Mouse (Mus musculus) C2C12 (cell line): ENCODE results near the gene Atg4b. TPM values are rescaled to one million over a fixed set of nuclear protein-coding genes. Genes with fewer than 3 reads are reported as not detected.
A peak's percentile ranks its signal among the peaks of the same experiment; 100 is the strongest.

Experiments
- H3K27me3 ChIP-seq: one replicate; pipeline ENCODE4 v1.6.1; 2011; ENCODE audit not compliant: control insufficient read depth, insufficient read depth, insufficient read length
- H3K36me3 ChIP-seq: one replicate; pipeline ENCODE4 v1.6.1; 2011; ENCODE audit not compliant: control insufficient read depth, insufficient read depth
- H3K4me3 ChIP-seq: one replicate; pipeline ENCODE4 v1.5.1; 2011; ENCODE audit warnings: mild to moderate bottlenecking, control low read depth; ENCODE audit not compliant: poor library complexity, insufficient read depth, severe bottlenecking
- H3K79me2 ChIP-seq: one replicate; pipeline ENCODE4 v1.6.1; 2011; ENCODE audit not compliant: control insufficient read depth, insufficient read depth
- H3K79me3 ChIP-seq: one replicate; pipeline ENCODE4 v1.6.1; 2011; ENCODE audit warnings: low read depth, control low read depth
- H3ac ChIP-seq: one replicate; pipeline ENCODE3; 2011; ENCODE audit warnings: low read depth; ENCODE audit not compliant: control insufficient read depth, insufficient read length
- CEBPB ChIP-seq: IDR thresholded peaks from one replicate; pipeline ENCODE4 v1.6.1; 2011; ENCODE audit warnings: low read depth, mild to moderate bottlenecking, control low read depth, moderate library complexity
- CTCF ChIP-seq: IDR thresholded peaks from one replicate; pipeline ENCODE4 v1.5.1; 2011; ENCODE audit not compliant: control insufficient read depth, insufficient read depth, insufficient read length
- FOSL1 ChIP-seq: IDR thresholded peaks from one replicate; pipeline ENCODE4 v1.8.0; 2011; ENCODE audit warnings: mild to moderate bottlenecking, low read length; ENCODE audit not compliant: poor library complexity, insufficient read depth, severe bottlenecking
- MAX ChIP-seq: IDR thresholded peaks from one replicate; pipeline ENCODE4 v1.6.1; 2011; ENCODE audit warnings: mild to moderate bottlenecking, control low read depth
- MYOD1 ChIP-seq: IDR thresholded peaks from one replicate; pipeline ENCODE4 v1.6.1; 2011; ENCODE audit warnings: low read depth; ENCODE audit not compliant: control insufficient read depth, insufficient read length
- MYOG ChIP-seq: IDR thresholded peaks from one replicate; pipeline ENCODE4 v1.6.1; 2011; ENCODE audit not compliant: control insufficient read depth, insufficient read length; ENCODE audit errors: extremely low read depth
- USF1 ChIP-seq: IDR thresholded peaks from one replicate; pipeline ENCODE4 v1.6.1; 2011; ENCODE audit warnings: low read depth, mild to moderate bottlenecking, control low read depth, moderate library complexity
- polyA plus RNA-seq: library from polyadenylated mRNA; unstranded; fragments of >200 nt; fragmentation: generic; extraction: Trizol; gene quantifications from one replicate; pipeline ENCODE4 v1.2.1, GENCODE M21; 2012; ENCODE audit warnings: missing spikeins

Gene Atg4b
- polyA plus RNA-seq, 1 experiment = 43.4 TPM

- peaks cover 76% of the 10 kb centered on the region for H3K79me2 ChIP-seq
- no peak overlapping the region for H3K4me3 ChIP-seq
- H3K36me3 ChIP-seq = peaks cover 31% of the 10 kb centered on the region
- H3K79me3 ChIP-seq = peaks cover 22% of the 10 kb centered on the region
- H3K27me3 ChIP-seq = no peaks in the 10 kb centered on the region
- no peak overlapping the region for H3ac ChIP-seq
- TF ChIP-seq CEBPB (no peak), USF1 (no peak), MAX (no peak), FOSL1 (no peak), MYOG (no peak), MYOD1 (no peak), CTCF (no peak)
Observed at GRCm38 (mm10) chr1:93746179-93746578, 5.1 kb upstream of the Atg4b start.

- Histone ChIP-seq H3ac (no peak overlapping the region), H3K79me3 (peaks cover 28% of the 10 kb centered on the region), H3K36me3 (peaks cover 31% of the 10 kb centered on the region), H3K4me3 (no peak overlapping the region), H3K27me3 (no peaks in the 10 kb centered on the region), H3K79me2 (peaks cover 79% of the 10 kb centered on the region)
- no peak for TF ChIP-seq CTCF
- no peak for TF ChIP-seq USF1
- TF ChIP-seq MYOD1 = no peak
- peak; percentile 8 for TF ChIP-seq CEBPB
- TF ChIP-seq FOSL1 = no peak
Observed at GRCm38 (mm10) chr1:93748539-93748938, 2.8 kb upstream of the Atg4b start.

DNA sequence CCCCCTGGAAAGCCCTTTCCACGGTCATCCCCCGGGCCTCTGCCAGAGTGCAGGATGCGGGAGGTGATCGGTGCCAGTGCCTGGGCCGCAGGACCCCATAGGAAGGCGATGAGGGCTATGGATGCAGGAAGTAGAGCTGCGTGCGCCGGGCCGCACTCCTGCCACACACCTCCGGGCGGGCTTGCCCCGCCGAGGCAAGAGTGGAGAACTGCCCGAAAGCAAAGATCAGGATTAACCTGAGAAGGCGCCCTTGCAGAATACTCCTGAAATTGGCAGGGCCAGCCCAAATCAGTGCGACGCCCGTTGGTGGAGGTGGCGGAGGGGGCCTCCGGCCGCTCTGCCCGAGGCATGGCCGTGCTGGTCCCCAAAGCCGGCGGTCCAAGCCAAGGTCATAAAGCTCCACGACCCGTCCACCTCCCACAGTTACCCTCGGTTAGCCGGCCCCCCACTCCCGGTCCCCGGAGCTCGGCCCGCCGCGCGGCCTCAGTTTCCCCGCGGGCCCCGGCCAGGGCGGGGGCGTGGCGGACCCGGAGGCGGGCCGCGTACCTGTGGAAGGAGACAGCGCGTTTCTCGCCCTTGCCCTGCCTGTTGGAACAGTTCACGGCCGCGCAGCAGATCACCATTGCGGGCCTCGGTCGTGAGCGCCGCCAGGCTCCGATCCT, 2.7 kb downstream of the Atg4b start:
- Histone ChIP-seq H3K36me3 (peaks cover 12% of the 10 kb centered on the region), H3ac (peak overlapping the region; percentile 76), H3K79me2 (peaks cover 92% of the 10 kb centered on the region), H3K4me3 (peak overlapping the region; percentile 83), H3K79me3 (peaks cover 55% of the 10 kb centered on the region), H3K27me3 (no peaks in the 10 kb centered on the region)
- TF ChIP-seq MYOD1 (no peak), CTCF (no peak), MAX (no peak), USF1 (no peak), CEBPB (no peak), MYOG (no peak), FOSL1 (no peak)

DNA sequence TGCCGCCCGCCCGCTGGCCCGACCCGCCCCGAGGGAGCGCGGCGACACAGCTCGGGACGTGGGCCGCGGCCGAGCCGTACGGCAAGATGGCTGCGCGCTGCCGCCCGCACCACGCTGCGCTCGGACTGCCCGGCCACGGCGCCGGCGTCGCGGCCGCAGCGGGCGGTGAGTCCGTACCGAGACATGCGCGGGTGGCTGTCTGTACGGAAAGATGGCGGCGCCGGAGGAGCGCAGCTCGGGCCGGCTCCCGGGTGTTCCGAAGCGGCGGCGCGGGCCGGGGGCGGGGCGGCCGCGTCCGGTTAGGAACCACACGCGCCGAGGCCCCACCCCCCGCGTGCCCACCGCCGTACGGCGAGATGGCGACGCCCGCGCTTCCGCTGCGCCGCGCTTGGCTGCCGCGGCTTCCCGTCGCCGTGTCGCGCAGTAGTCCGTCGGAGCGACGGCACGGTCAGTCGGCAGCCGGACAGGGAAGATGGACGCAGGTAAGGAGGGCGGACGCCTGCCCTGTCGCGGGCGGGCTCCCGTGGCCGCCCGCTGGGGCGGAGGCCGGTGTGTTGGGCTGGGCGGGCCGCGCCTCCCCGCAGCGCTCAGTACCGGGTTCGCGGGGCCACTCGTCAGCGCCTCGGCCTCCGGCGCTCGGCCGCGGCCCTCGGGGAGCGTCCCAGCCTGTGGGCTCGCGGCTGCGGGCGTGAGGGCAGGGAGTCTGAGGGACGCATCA, 3.4 kb downstream of the Atg4b start, which contains the start of gene Thap4:
Gene Thap4, minus strand, starts transcription at position 292 of the 718 bp plus-strand sequence.
- peaks cover 57% of the 10 kb centered on the region for H3K79me3 ChIP-seq
- H3ac ChIP-seq = peak within 1 kb of the TSS; percentile 76
- TF ChIP-seq CTCF (no peak), MAX (peak; percentile 74), CEBPB (no peak), MYOG (no peak)
- peak within 1 kb of the TSS; percentile 83 for H3K4me3 ChIP-seq
- no peaks in the 10 kb centered on the region for H3K27me3 ChIP-seq
- H3K36me3 ChIP-seq = peaks cover 5% of the 10 kb centered on the region
- peaks cover 93% of the 10 kb centered on the region for H3K79me2 ChIP-seq

GRCm38 (mm10) chr1:93755291-93755610, 4.0 kb downstream of the Atg4b start:
- no peaks in the 10 kb centered on the region for H3K27me3 ChIP-seq
- peak overlapping the region; percentile 76 for H3ac ChIP-seq
- peaks cover 59% of the 10 kb centered on the region for H3K79me3 ChIP-seq
- peaks cover 97% of the 10 kb centered on the region for H3K79me2 ChIP-seq
- no peak for TF ChIP-seq CTCF
- no peak for TF ChIP-seq USF1
- no peak for TF ChIP-seq CEBPB
- no peak for TF ChIP-seq MAX
- no peak for TF ChIP-seq FOSL1
- no peak for TF ChIP-seq MYOG
- TF ChIP-seq MYOD1 = no peak
- peak overlapping the region; percentile 83 for H3K4me3 ChIP-seq
- H3K36me3 ChIP-seq = peaks cover 2% of the 10 kb centered on the region

GRCm38 (mm10) chr1:93755618-93756017, 4.3 kb downstream of the Atg4b start:
- no peak for TF ChIP-seq CEBPB
- no peak for TF ChIP-seq FOSL1
- TF ChIP-seq MAX = no peak
- TF ChIP-seq MYOG = no peak
- TF ChIP-seq CTCF = no peak
- TF ChIP-seq MYOD1 = no peak
- no peak for TF ChIP-seq USF1

More at GRCm38 (mm10) chr1:93755618-93756017, 4.3 kb downstream of the Atg4b start:
- peaks cover 62% of the 10 kb centered on the region for H3K79me3 ChIP-seq
- no peaks in the 10 kb centered on the region for H3K36me3 ChIP-seq
- H3K79me2 ChIP-seq = peaks cover 97% of the 10 kb centered on the region
- peak overlapping the region; percentile 83 for H3K4me3 ChIP-seq
- no peaks in the 10 kb centered on the region for H3K27me3 ChIP-seq
- H3ac ChIP-seq = no peak overlapping the region
